Mouse (Mus musculus): ENCODE results near the gene Lrpap1.

Gene Lrpap1

DNA sequence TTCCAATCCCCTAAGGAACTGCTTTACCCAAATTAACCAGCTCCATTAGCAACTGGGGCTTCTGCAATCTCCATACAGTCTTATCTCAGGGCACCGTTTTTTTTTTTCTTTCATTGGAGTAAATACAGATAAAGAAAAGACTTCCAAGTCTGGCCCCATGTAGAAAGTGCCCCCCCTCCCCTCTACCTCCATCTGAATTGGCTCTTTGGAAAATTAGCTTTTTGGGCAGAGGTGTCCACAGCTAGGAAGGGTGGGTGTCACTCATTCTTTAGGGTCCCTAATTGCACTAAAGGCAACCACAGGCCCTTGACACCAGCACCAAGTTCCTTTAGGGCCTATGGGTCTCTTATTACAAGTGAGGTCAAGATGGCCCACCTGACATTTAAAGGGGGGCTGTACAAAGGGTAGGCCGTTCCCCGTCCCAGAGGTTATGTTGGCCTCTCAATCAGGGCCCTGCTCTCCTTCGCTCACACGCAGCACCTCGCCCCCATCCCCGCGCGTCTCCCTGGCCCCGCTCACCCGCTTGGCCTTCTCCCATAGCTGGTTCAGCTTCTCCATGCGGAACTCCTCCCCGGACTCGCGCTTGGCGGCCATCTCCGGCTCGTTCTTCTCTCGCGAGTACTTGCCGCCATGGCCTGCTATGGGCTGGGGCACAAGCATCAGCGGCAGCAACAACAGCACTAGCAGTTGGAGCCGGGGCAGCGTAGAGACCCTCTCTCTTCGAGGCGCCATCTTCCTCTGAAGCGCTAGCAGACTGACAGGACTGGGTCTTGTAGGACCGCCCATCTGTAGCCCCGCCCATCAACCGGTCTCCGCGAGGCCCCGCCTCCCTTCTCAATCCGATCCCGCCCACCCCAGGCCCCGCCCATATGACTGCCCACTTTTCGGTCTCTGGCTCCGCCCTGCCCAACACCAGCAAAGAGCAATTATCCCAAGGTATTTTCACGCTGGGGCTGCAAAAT lies at the start of gene Lrpap1:
TSS of gene Lrpap1 (minus strand) at position 807 of the 962 bp plus-strand sequence.
- peak; percentile 92 to 96 for DNase-seq

GRCm38 (mm10) chr5:35149939-35150338 lies 44.4 kb upstream of the Lrpap1 start:
- DNase-seq = no peak

DNA sequence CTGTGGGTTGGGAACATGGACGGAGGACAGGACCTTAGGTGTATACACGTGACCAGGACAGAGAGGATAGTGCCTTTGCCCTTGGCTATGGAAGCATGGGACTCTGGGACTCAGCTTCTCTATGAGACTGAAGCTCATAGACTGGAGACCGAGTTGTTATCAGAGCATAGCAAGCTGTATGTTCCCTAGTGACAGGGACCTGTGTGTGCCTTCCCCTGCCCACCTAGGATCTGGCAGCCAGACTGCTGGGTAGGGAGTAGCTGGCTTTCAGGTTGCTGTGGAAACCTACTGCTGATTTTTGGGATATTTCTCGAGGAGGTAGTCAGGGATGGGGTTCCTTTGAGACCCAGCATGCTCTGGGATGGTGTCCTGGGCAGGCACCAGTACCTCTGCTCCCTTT lies 44.0 kb upstream of the Lrpap1 start:
- no peak for DNase-seq

- DNase-seq = peak; percentile 71 to 80
Measured at GRCm38 (mm10) chr5:35147963-35148767, 42.6 kb upstream of the Lrpap1 start.

- peak in 1 of 2 experiments; percentile 44 for DNase-seq
Measured at GRCm38 (mm10) chr5:35147155-35147962, 41.8 kb upstream of the Lrpap1 start.

DNA sequence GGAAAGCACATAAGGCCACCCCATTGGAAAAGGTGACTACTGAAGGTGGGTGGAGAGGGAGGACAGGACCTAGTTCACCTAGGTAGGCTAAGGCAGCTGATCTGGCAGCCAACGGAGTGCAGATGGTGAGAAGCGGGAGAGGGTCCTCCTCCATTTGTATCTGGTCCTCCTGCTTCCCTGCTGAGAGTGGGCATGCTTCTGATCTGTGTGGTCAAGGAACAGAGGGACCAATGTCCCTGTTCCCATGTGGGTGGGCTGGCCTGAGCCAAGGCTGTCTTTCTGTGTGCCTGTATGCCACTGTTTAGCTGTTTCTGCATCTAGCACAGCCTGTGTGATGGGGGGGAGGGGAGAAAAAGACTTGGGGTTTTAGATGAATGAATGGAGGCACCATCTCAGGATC lies 41.2 kb upstream of the Lrpap1 start:
- peak; percentile 14 to 19 for DNase-seq

DNA sequence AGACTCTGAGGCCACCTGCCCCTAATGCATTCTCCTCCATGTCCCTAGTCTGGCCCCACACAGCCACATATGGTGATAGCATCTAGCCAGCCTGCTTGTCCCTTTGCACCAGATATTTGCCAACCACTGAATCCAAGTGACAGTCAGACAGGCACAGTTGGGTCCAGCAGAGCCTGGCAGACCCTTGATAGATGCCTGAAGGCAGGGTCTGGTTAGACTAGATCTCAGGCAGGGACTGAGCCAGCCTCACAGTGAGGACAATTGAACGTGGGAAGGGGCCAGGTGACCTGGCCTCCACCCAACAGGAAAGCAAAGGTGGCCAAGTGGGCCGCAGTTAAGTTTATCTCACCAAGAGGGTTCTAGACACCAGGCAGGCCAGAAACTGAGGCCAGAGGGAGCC lies 39.1 kb upstream of the Lrpap1 start:
- peak; percentile 78 to 82 for DNase-seq

- peak; percentile 36 to 40 for DNase-seq
Measured at GRCm38 (mm10) chr5:35143460-35144245, 38.1 kb upstream of the Lrpap1 start.

DNA sequence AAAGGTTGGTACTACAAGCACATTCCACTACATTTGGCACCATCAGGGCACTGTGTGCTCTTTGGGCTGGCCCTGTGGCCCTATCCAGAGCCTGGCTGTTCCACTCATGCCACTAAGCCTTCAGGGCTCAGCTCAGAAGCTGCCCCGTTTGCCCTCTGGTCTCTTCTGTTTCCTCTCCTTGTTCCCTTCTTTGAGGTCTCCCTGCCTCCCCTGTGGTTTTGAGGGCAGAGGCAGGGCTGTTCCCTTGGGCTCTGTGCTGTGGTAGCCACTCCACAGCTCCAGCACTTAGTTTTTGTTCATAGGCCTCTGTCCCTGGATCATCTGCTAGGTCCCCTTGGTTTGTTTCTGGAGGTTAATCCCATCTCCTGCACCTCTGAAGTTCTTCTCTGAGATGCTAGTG lies 37.3 kb upstream of the Lrpap1 start:
- peak; percentile 1 to 22 for DNase-seq

DNA sequence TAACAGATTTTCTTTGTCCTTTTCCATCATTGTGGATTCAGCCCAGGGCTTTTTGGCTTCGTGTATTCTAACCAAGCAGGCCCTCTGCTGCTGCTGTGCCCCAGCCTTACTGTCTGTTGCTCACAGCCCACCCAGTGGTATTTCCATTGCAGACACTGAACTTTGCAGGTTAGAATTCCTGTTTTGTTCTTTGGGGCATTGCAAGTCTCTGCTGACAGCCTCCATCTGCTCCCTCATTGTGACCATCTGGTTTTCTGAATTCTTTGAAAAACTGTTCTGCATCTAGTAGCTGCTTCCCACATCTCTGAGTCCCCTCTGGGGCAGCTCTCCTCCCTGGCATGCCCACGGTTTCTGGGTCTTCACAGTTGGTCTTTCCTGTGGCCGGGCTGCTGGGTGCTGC lies 35.8 kb upstream of the Lrpap1 start:
- peak; percentile 68 to 69 for DNase-seq

- peak; percentile 92 to 93 for DNase-seq
Measured at GRCm38 (mm10) chr5:35138183-35138611, 32.6 kb upstream of the Lrpap1 start.

- peak; percentile 58 for DNase-seq
Measured at GRCm38 (mm10) chr5:35137510-35138182, 32.1 kb upstream of the Lrpap1 start.

GRCm38 (mm10) chr5:35135903-35136302 lies 30.3 kb upstream of the Lrpap1 start:
- no peak for DNase-seq

DNA sequence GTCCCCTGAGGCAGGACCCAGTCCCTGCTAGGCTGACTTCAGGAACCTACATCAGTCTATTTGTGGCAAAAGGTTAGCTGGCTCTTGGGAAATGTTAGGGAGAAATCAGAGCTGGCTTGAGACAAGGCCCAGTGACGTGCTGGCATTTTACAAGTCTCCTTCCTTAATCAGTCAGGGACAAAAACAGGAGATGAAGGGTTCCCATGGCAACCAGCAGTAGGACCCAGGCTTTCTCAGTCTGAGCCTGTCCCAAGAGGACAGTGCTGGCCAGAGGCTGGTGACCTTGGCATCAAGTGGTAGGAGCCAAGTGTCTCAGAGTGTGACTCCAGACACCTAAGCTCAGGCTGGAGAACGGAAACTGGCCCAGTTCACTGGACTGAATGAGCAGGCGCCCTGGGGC lies 28.7 kb upstream of the Lrpap1 start:
- no peak for DNase-seq

GRCm38 (mm10) chr5:35133468-35133867 lies 27.9 kb upstream of the Lrpap1 start:
- DNase-seq = peak in 1 of 2 experiments; percentile 51

DNA sequence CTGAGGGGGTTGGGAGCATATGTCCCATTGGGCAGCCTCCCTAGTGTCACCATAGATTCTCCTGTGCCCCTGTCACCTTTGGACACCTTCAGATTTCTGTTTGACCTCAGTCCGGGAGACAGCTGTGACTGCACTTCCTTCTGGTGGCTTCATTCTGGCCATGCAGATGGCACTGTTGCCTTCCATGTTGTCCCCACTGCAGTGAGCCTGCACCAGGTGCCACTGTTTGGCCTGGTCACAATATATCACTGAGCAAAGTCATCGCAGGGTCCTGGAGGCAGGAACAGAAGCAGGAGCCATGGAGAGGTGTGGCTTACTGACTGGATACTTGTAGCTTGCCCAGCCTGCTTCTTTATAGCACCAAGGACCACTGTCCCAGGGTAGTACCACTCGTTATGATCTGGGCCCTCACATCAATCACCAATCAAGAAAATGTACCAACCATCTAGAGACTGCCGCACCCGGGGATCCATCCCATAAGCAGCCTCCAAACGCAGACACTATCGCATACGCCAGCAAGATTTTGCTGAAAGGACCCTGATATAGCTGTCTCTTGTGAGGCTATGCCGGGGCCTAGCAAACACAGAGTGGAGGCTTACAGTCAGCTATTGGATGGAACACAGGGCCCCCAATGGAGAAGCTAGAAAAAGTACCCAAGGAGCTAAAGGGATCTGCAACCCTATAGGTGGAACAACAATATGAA lies 26.9 kb upstream of the Lrpap1 start:
- DNase-seq = no peak

DNA sequence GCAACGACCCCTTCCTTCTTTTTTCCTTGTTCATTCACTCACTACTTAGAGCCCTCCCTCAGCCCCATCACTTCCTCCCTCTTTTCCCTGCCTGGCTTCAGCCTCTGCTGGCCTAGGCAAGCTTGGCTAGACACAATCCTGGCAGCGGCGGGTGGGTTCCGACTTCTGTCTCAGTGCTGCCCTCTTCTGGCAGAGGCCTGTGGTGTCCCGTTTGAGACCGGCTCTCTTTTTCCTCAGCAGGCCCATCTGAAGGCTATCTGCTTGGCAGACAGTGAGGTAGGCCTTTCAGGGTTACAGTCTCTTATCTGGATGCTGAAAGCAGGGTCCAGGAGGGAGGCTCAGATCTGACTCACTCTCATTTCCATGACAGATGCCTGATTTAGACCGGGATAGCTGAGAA lies 26.2 kb upstream of the Lrpap1 start:
- DNase-seq = peak; percentile 95 to 97

GRCm38 (mm10) chr5:35131237-35131636 lies 25.7 kb upstream of the Lrpap1 start:
- peak; percentile 57 to 62 for DNase-seq

DNA sequence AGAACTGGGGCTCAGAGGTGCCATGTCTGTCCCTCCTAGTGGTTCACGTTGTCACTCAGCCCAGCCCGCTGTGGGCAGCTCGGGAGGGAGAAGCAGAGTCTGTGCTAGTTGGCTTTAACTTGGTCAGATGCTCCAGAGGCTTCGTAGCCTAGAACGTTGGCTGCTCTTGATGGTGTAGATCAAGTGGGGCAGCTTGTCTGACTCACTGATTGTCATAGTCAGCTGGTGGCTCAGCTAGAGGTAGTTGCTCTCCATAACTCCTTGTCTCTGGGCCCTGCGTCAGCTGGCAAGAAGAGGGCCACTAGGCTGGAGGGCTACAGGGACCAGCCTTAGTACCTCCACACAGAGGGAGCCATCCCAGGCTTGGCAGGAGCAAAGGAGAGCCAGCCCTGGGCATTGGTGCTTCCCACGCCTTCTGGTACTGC lies 24.2 kb upstream of the Lrpap1 start:
- peak; percentile 46 to 47 for DNase-seq

GRCm38 (mm10) chr5:35129208-35129607 lies 23.6 kb upstream of the Lrpap1 start:
- no peak for DNase-seq

Data from cerebellum, postnatal 25 days (tissue).